Mouse (Mus musculus) MEL (cell line): ENCODE measurements around the gene Fgfr2. TPM values are rescaled to one million over a fixed set of nuclear protein-coding genes. Genes with fewer than 3 reads are reported as not detected.

Source experiments
- DNase-seq: peaks from one replicate; pipeline ENCODE4 v3.0.0; 2011; ENCODE audit warnings: low read depth, low spot score
- H3K27ac ChIP-seq: 2 replicates; pipeline ENCODE4 v1.5.1; 2012; ENCODE audit warnings: low read depth, mild to moderate bottlenecking, control low read depth, low read length, moderate library complexity; ENCODE audit not compliant: control insufficient read depth
- H3K27me3 ChIP-seq, 2 experiments: fragments of 150-350 bp in 1 of 2; sonication (generic) in 1 of 2; 2 replicates each; pipeline ENCODE4 v1.6.1; 2012; ENCODE audit warnings: low read length in 2 of 2, mild to moderate bottlenecking in 2 of 2, improper control_type of control experiment in 1 of 2, moderate library complexity in 1 of 2; ENCODE audit not compliant: insufficient read depth in 2 of 2, control insufficient read depth in 1 of 2
- H3K36me3 ChIP-seq, 2 experiments: 2 replicates each; pipeline ENCODE4 v1.6.1; 2012 to 2014; ENCODE audit warnings: low read length in 2 of 2, improper control_type of control experiment in 1 of 2, inconsistent platforms in 1 of 2, mild to moderate bottlenecking in 1 of 2; ENCODE audit not compliant: insufficient read depth in 2 of 2, control insufficient read depth in 1 of 2
- H3K4me1 ChIP-seq, 2 experiments: fragments of 150-350 bp in 1 of 2; sonication (generic) in 1 of 2; 2 replicates each; pipeline ENCODE4 v1.6.1; 2012; ENCODE audit warnings: low read length in 2 of 2, improper control_type of control experiment in 1 of 2, mild to moderate bottlenecking in 1 of 2; ENCODE audit not compliant: insufficient read depth in 2 of 2, control insufficient read depth in 1 of 2
- H3K4me3 ChIP-seq, 2 experiments: fragments of 150-350 bp in 1 of 2; sonication (generic) in 1 of 2; 2 replicates each; pipeline ENCODE4 v1.5.1; 2012; ENCODE audit warnings: low read depth in 2 of 2, low read length in 2 of 2, mild to moderate bottlenecking in 2 of 2, moderate library complexity in 2 of 2, control low read depth in 1 of 2, improper control_type of control experiment in 1 of 2; ENCODE audit not compliant: control insufficient read depth in 1 of 2, insufficient read depth in 1 of 2
- H3K79me2 ChIP-seq: 2 replicates; pipeline ENCODE4 v1.6.1; 2012; ENCODE audit warnings: mild to moderate bottlenecking, low read length, moderate library complexity; ENCODE audit not compliant: control insufficient read depth, poor library complexity, insufficient read depth
- H3K9ac ChIP-seq: 2 replicates; pipeline ENCODE4 v1.6.1; 2012; ENCODE audit warnings: low read depth, mild to moderate bottlenecking, control low read depth, low read length, moderate library complexity; ENCODE audit not compliant: control insufficient read depth, poor library complexity, severe bottlenecking
- H3K9me3 ChIP-seq: fragments of 150-350 bp; sonication (generic); replicated peaks from 2 replicates; pipeline ENCODE4 v1.6.1; 2012; ENCODE audit warnings: mild to moderate bottlenecking, low read length, improper control_type of control experiment, moderate library complexity; ENCODE audit not compliant: insufficient read depth
- BHLHE40 ChIP-seq: IDR thresholded peaks from 2 replicates; pipeline ENCODE4 v1.6.1; 2012; ENCODE audit warnings: low read depth, mild to moderate bottlenecking, inconsistent platforms, low read length, improper control_type of control experiment, borderline replicate concordance
- CTCF ChIP-seq, 3 experiments: IDR thresholded peaks in 2 of 3; conservative IDR thresholded peaks in 1 of 3; 2 replicates each; pipeline ENCODE4 v1.5.1; 2011 to 2012; ENCODE audit warnings: low read length in 3 of 3, low read depth in 2 of 3, mild to moderate bottlenecking in 2 of 3, improper control_type of control experiment in 1 of 3, inconsistent platforms in 1 of 3, mixed read lengths in 1 of 3, moderate library complexity in 1 of 3; ENCODE audit not compliant: control insufficient read depth in 1 of 3, insufficient read depth in 1 of 3, poor library complexity in 1 of 3, severe bottlenecking in 1 of 3
- EP300 ChIP-seq, 2 experiments: IDR thresholded peaks; 2 replicates each; pipeline ENCODE4 v1.6.1; 2011; ENCODE audit warnings: improper control_type of control experiment in 2 of 2, low read length in 2 of 2, low read depth in 1 of 2, mild to moderate bottlenecking in 1 of 2
- ETS1 ChIP-seq: IDR thresholded peaks from 2 replicates; pipeline ENCODE4 v1.6.1; 2012; ENCODE audit warnings: low read depth, mild to moderate bottlenecking, inconsistent platforms, low read length, improper control_type of control experiment, moderate library complexity
- GATA1 ChIP-seq: IDR thresholded peaks from 2 replicates; pipeline ENCODE4 v1.6.1; 2011; ENCODE audit warnings: low read depth, low read length, improper control_type of control experiment
- JUND ChIP-seq: IDR thresholded peaks from 2 replicates; pipeline ENCODE4 v1.6.1; 2011; ENCODE audit warnings: low read depth, mild to moderate bottlenecking, improper control_type of control experiment, low read length
- KAT2A ChIP-seq: conservative IDR thresholded peaks from 2 replicates; pipeline ENCODE4 v1.6.1; 2012; ENCODE audit warnings: low read depth, low read length, improper control_type of control experiment, inconsistent platforms
- MAZ ChIP-seq: IDR thresholded peaks from 2 replicates; pipeline ENCODE4 v1.6.1; 2012; ENCODE audit warnings: low read depth, mild to moderate bottlenecking, inconsistent platforms, low read length, improper control_type of control experiment
- MEF2A ChIP-seq: IDR thresholded peaks from 2 replicates; pipeline ENCODE4 v1.6.1; 2014; ENCODE audit warnings: low read depth, mild to moderate bottlenecking, inconsistent platforms, low read length, improper control_type of control experiment; ENCODE audit not compliant: poor library complexity, insufficient replicate concordance, severe bottlenecking; ENCODE audit errors: extremely low read depth
- MXI1 ChIP-seq: IDR thresholded peaks from 2 replicates; pipeline ENCODE4 v1.6.1; 2011; ENCODE audit warnings: mild to moderate bottlenecking, low read depth, low read length, improper control_type of control experiment
- NELFE ChIP-seq: IDR thresholded peaks from 2 replicates; pipeline ENCODE4 v1.6.1; 2011; ENCODE audit warnings: low read depth, low read length, improper control_type of control experiment
- POLR2AphosphoS2 ChIP-seq: IDR thresholded peaks from 2 replicates; pipeline ENCODE4 v1.6.1; 2011; ENCODE audit warnings: low read length, improper control_type of control experiment
- RAD21 ChIP-seq: IDR thresholded peaks from 2 replicates; pipeline ENCODE4 v1.6.1; 2011; ENCODE audit warnings: mild to moderate bottlenecking, low read depth, low read length, improper control_type of control experiment
- TCF12 ChIP-seq: IDR thresholded peaks from 2 replicates; pipeline ENCODE4 v1.6.1; 2014; ENCODE audit warnings: low read depth, mild to moderate bottlenecking, inconsistent platforms, low read length, improper control_type of control experiment, moderate library complexity
- ZKSCAN1 ChIP-seq: IDR thresholded peaks from 2 replicates; pipeline ENCODE4 v1.6.1; 2012; ENCODE audit warnings: low read depth, mild to moderate bottlenecking, inconsistent platforms, low read length, improper control_type of control experiment, moderate library complexity
- ZNF384 ChIP-seq: IDR thresholded peaks from 2 replicates; pipeline ENCODE4 v1.6.1; 2012; ENCODE audit warnings: low read depth, mild to moderate bottlenecking, inconsistent platforms, low read length, improper control_type of control experiment
- polyA plus RNA-seq, 2 experiments: library from polyadenylated mRNA; stranded (reverse) in 1 of 2; unstranded in 1 of 2; fragments of >175 nt in 1 of 2; fragments of >200 nt in 1 of 2; gene quantifications; 2 replicates each; pipeline versions ENCODE4 v1.2.1 to v1.2.4; 2012; ENCODE audit warnings: low replicate concordance in 2 of 2, low read depth in 1 of 2; ENCODE audit not compliant: insufficient read length in 2 of 2, insufficient read depth in 1 of 2, missing spikeins in 1 of 2
- total RNA-seq: library from RNA; depleted of rRNA; stranded (reverse); fragments of 300-350 nt; gene quantifications from 2 replicates; pipeline ENCODE4 v1.2.3, GENCODE M21; 2012

The Fgfr2 gene
- total and polyA plus RNA-seq, 3 experiments = not detected

DNA sequence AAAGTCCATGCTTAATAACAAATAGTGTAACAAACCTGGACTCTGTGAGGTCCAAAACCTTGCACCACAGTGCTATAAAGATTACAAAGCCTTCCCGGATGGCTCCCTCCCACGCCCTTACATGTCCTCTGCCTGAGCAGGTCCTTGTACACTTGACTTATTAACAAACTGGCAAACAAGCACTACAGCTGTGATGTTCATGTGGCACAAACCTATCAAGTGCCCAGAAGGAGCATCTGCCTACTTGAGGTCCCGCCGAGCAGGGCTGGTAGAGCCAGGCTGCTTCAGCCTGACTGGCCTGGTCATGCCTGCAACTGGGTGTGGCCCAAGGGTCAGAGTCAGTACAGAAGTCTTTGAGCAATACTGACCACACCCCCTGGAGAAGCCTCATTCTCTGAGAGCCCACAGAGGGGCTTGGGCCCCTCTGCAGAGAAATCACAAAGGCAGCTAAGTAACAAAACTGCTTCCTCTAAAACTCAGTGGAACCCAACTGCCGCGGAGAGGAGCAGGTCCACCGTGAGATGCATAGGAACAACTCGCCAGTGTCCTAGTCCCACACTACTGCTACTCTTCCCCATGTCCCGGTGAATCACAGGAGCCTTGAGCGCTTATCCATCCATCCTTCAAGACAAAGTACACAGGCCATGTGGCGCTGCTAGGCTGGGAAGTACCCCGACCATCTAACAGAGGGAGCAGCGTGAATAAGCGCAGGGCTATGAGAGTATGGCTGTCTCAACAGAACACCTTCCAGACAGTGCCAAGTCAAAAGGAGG is 332.5 kb downstream of the Fgfr2 start:
- H3K4me1 ChIP-seq = no peaks in the 10 kb centered on the region

DNA sequence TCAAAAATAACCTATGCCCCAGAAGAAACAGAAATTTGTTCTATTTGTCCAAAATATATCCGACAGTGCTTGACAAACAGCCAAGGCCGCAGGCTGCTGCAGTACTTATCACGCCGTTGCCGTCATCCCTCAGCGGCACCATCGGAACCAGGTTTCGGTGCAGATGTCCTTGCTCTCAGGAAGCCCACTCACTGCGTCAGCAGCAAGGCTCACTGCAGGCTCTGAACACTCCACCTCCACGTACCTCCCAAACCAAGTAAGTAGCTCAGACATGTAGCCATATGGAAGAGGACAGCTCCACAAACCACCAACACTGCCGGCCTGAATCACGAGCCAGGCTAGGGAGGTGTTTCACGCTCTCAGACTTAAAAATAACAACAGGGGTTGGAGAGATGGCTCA is 334.3 kb downstream of the Fgfr2 start:
- H3K27me3 ChIP-seq = no peaks in the 10 kb centered on the region
- H3K36me3 ChIP-seq = peaks cover 0 to 2% of the 10 kb centered on the region in 2 experiments; a peak in 2 of 4 replicates
- no peaks in the 10 kb centered on the region for H3K4me1 ChIP-seq
- peaks cover 2% of the 10 kb centered on the region; the same call in 1 of the 2 replicates for H3K79me2 ChIP-seq
- DNase-seq = no peak
- TF ChIP-seq BHLHE40 (no peak), MXI1 (no peak), MEF2A (no peak), TCF12 (no peak), ZNF384 (no peak), NELFE (no peak)
- no peak overlapping the region for H3K9ac ChIP-seq
- H3K27ac ChIP-seq = no peak overlapping the region
- no peak overlapping the region for H3K4me3 ChIP-seq
- H3K9me3 ChIP-seq = no peaks in the 10 kb centered on the region

More for the DNA sequence above, 332.5 kb downstream of the Fgfr2 start:
- no peak overlapping the region for H3K27ac ChIP-seq
- H3K79me2 ChIP-seq = peaks cover 2% of the 10 kb centered on the region; the same call in 1 of the 2 replicates
- no peak overlapping the region for H3K9ac ChIP-seq
- TF ChIP-seq KAT2A (no peak), RAD21 (no peak), GATA1 (no peak), CTCF (IDR thresholded peaks at IDR 0.05 in 2 of 3, conservative IDR thresholded peaks at IDR 0.05 in 1 of 3; ENCODE audit: control insufficient read depth in 1 of 3, insufficient read depth in 1 of 3, low read depth in 2 of 3, low read length in 3 of 3, poor library complexity in 1 of 3, severe bottlenecking in 1 of 3) (no peak), ETS1 (no peak), ZKSCAN1 (no peak), EP300 (IDR thresholded peaks at IDR 0.05; ENCODE audit: low read depth in 1 of 2, low read length in 2 of 2) (no peak), JUND (no peak), MAZ (no peak), NELFE (no peak), MEF2A (no peak), MXI1 (no peak), POLR2AphosphoS2 (no peak)
- TF ChIP-seq, all 39 proteins: peak for 0
- H3K4me3 ChIP-seq = no peak overlapping the region
- no peaks in the 10 kb centered on the region for H3K27me3 ChIP-seq
- no peak for DNase-seq
- no peaks in the 10 kb centered on the region for H3K9me3 ChIP-seq
- peaks cover 0 to 2% of the 10 kb centered on the region in 2 experiments; a peak in 2 of 4 replicates for H3K36me3 ChIP-seq
